Mouse (Mus musculus) heart, postnatal 4 days (tissue): ENCODE data around the gene Gm10681. TPM values are rescaled to one million over a fixed set of nuclear protein-coding genes. Genes with fewer than 3 reads are reported as not detected.
"Not testable (repeated sequence)": the region's sequence is repeated elsewhere in the genome, so short reads cannot be mapped to it uniquely, and the experiment has no call there.

Experiments used
- DNase-seq: peaks from one replicate; pipeline ENCODE4 v3.0.0; 2021
- total RNA-seq, 2 experiments: library from RNA; stranded (reverse); gene quantifications; 2 replicates each; pipeline ENCODE4 v1.2.3; 2021

The Gm10681 gene
- total RNA-seq, 2 experiments from 2014 or later = not detected

DNA sequence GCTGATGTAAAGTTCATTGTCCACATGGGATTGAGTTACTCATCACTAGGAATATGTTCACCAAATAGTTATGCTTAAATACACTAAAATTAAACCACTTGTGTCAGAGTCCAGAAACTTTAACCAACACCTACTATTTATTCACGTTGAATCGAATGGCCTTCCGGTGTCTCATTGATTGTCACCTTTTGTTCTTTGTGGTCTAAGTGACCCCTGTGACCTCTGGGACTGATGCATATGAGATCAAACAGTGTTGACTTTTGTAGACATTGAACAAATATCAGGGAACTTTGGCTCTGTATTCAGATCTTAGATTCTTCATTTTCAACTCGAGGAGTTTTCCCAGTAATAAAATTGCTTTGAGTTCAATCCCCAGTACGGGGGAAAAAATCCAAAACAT is 81.4 kb downstream of the Gm10681 start:
- not testable (repeated sequence) for DNase-seq

Other genes starting within 250 kb of the Gm10681 start
- 10 to 100 TPM; 11.2 to 13.9 TPM for gene Phgdh, start 248.8 kb downstream of the Gm10681 start, total RNA-seq
- 1 to 10 TPM; 9.4 to 9.8 TPM for gene Zfp697, start 206.3 kb downstream of the Gm10681 start, total RNA-seq
- gene Gm4450, start 131.7 kb downstream of the Gm10681 start, total RNA-seq = not detected
- gene Hsd3b4, start 78.3 kb downstream of the Gm10681 start, total RNA-seq = not detected
- not detected for gene Hsd3b5, start 41.4 kb upstream of the Gm10681 start, total RNA-seq
- not detected for gene Hsd3b2, start 135.7 kb upstream of the Gm10681 start, total RNA-seq
- gene Hsd3b3, start 174.3 kb upstream of the Gm10681 start, total RNA-seq = not detected
- gene Hsd3b6, start 225.6 kb upstream of the Gm10681 start, total RNA-seq = not detected